Mouse (Mus musculus) testis, postnatal 10 days (tissue): Measurements from ENCODE around the gene Sap30.

Experiments
- DNase-seq: peaks from one replicate; pipeline ENCODE4 v3.0.0; 2021; ENCODE audit warnings: low spot score

The Sap30 gene

GRCm38 (mm10) chr8:57436437-57436796 lies 51.2 kb downstream of the Sap30 start:
- no peak for DNase-seq

GRCm38 (mm10) chr8:57435768-57436436 lies 51.8 kb downstream of the Sap30 start:
- peak; percentile 48 for DNase-seq

GRCm38 (mm10) chr8:57432802-57433201 lies 54.9 kb downstream of the Sap30 start:
- DNase-seq: no peak
